Mouse (Mus musculus) lung, postnatal 0 days (tissue): ENCODE data around the gene Dnajc5.

Experiments used
- CTCF ChIP-seq: IDR thresholded peaks from 2 replicates; pipeline ENCODE4 v1.5.1; 2016; ENCODE audit warnings: antibody characterized with exemption, mild to moderate bottlenecking
- EP300 ChIP-seq: IDR thresholded peaks from 2 replicates; pipeline ENCODE4 v1.6.1; 2016; ENCODE audit warnings: antibody characterized with exemption, mild to moderate bottlenecking, control low read depth

DNA sequence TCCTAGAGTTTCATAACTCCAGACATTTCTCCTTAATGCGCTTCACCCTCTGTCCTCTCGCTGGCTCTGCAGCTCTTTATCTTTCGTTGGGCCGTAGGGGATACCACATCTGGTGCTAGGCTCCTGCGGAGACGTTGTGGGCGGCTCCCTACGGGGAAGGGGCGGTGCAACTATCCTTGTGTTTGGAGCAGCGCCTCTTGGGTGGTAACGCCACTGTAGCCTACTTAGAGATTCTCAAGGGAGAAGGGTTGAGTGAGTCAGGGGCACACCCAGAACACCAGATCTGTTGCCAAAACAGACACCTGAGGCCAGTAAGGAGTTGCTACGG is 22.8 kb upstream of the Dnajc5 start:
- TF ChIP-seq CTCF (no peak; the same call in 1 of the 2 replicates), EP300 (peak; percentile 48; the same call in 1 of the 2 replicates)
